Mouse (Mus musculus): ENCODE measurements around the gene Col24a1.

The Col24a1 gene

DNA sequence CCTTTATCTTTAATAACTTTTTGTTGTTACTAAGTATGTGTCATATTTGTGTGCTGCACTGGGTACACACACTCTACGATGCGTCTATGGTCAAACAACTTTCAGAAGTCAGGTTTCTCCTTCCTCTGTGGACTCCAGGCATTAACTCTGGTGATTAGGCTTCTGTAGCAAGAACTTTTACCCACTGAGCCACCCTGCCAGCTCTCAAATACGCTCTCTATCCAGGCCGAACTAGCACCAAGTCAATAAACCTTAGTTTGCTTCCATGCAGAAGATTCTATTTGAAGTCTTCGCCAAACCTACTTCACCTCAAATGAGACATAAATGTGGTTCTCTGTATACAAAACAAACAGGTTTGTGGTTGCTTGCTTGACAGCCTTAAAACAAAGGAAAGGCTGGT, 267.4 kb downstream of the Col24a1 start:
- in situ Hi-C loops (cut with MboI, MseI) = no loop called here

DNA sequence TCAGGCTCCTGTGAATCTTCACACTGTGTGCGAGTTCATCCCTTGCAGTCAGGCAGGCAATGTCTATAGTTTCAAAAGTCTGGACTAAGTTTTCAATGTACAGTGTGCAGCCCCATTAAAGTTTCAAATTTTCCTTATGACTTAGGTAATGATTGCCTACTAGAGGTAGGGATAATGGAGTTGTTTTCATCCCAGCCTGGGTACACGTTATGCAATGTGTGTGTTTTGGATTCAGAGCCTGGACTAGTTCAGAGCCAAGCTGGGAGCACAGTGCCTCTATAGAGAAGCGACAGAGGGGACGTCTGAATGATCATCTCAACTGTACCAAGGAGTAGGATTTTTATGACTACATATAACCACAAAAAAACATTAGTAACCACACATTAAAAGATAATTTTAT, 267.8 kb downstream of the Col24a1 start:
- in situ Hi-C loops (cut with MboI, MseI) = no loop called here

GRCm38 (mm10) chr3:145574468-145574867, 282.2 kb downstream of the Col24a1 start:
- in situ Hi-C loops (cut with MboI, MseI) = no loop called here

- in situ Hi-C loops (cut with MboI, MseI) = no loop called here
Observed at GRCm38 (mm10) chr3:145575340-145575739, 283.1 kb downstream of the Col24a1 start.

DNA sequence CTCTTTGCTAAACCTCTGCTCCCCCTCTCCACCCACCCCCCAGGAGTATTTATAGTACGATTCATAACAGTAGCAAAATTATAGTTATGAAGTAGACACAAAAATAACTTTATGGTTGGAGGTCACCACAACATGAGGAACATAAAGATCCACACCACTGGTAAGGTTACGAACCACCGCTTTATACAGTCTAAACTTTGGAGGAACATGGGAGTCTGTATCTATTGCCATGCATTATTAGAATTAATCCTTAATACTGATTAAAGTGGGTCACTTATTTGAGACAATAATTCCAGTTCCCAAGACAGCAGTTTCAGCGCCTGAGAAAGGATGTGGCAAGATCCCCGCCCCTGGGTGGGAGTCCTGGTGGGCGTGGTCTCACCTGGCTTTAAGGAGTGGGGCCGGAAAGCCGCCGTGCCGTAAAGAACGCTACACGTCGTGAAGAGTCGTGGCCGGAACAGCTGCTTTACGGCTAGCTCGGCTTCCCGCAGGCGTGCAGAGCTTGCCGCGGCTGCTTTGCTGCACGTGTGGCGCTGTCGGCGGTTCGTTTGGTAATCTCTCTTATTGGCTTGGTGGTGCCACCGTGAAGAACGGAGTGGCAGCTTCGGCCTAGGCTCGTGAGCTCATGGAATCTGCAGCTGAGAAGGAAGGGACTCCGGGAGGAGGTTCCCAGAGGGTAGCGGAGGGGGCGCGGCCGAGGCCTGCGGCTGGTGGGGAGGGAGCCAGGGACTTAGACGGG, 283.6 kb downstream of the Col24a1 start, which contains the start of gene Znhit6:
Znhit6 (plus strand) TSS at position 463 of the 739 bp plus-strand sequence.
- in situ Hi-C loops (cut with MboI, MseI) = no loop called here

DNA sequence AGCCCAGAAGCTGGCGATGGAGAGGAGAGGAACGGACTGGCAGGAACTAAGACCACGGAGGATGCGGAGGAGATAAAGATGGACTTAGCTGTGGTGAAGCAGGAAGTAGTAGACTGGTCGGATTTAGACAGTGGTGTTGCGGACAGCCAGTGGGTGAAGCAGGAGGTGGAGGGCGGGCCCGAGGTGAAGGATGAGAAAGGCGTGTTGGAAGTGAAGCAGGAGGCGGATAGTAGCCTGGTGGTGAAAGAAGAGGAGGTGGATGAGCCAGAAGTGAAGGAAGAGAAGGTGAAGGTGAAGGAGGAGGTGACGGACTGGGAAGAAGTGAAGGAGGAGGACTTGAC, 284.2 kb downstream of the Col24a1 start:
- in situ Hi-C loops (cut with MboI, MseI) = no loop called here

- in situ Hi-C loops (cut with MboI, MseI) = no loop called here
Observed at GRCm38 (mm10) chr3:145576876-145577275, 284.6 kb downstream of the Col24a1 start.

DNA sequence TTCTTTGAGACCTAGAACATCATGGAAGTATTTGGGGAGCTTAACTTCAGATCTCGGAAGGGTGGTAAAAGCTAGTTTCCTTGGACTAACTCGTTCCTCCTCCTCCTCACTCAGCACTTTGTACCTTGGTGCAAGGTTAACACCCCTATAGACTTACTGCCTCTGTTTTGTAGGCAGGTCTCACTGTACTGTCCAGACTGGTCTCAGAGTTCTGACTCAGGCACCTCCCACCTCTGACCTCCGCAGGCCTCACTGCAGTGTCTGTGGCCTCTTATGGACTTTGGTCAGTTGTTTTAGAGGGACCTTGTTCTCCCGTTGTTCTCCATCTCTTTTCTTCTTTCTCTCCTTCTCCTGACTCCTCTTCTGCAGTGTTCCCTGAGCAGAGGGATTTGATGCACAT, 290.8 kb downstream of the Col24a1 start:
- in situ Hi-C loops (cut with MboI, MseI) = loop anchor here (10.0 kb wide), 1 partner anchor 1142 kb away; no protein-coding TSS in a partner anchor

GRCm38 (mm10) chr3:145583522-145584200, 291.4 kb downstream of the Col24a1 start:
- in situ Hi-C loops (cut with MboI, MseI) = loop anchor here (10.0 kb wide), 1 partner anchor 1141 kb away; no protein-coding TSS in a partner anchor

GRCm38 (mm10) chr3:145590562-145590961, 298.3 kb downstream of the Col24a1 start:
- in situ Hi-C loops (cut with MboI, MseI) = no loop called here

GRCm38 (mm10) chr3:145591841-145592542, 299.7 kb downstream of the Col24a1 start:
- in situ Hi-C loops (cut with MboI, MseI) = no loop called here

DNA sequence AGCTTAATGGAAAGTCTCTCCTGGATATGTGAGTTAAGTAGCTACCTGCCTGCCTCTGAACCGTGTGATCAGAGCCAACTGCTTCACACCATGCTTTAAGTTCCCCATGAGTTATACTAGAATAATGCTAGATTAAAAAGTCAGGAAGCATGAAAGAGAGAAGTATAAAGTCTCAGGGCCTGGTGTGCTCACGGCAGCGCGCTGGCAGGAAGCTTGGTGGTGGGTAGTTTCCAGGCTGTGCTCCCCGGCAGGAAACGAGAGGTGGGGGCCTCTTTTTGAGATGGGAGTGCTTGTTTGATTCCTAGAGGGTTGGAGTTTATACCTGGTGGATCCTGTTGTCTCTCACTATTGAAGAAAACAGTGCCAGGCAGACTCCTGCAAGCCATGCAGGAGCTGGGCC, 303.1 kb downstream of the Col24a1 start:
- in situ Hi-C loops (cut with MboI, MseI) = no loop called here

GRCm38 (mm10) chr3:145599059-145599458, 306.8 kb downstream of the Col24a1 start:
- in situ Hi-C loops (cut with MboI, MseI) = no loop called here

DNA sequence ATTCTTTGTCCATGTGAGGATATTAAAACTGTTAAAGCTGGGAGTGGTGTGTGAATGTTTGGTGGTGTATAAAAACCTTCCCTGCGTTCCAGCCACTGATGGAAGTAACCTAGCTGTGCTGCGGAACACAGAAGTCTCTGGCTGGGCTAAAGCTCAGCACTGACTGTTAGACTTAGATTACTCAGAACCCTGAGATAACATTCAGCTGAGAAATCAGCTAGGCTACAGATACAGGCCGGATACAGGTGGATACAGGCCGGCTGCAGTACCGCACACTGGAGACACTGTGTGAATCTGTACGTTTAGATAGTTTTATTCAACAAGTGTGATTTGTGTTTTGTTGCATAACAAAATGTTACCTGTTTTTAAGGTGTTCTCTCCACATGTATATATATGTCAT, 308.5 kb downstream of the Col24a1 start:
- in situ Hi-C loops (cut with MboI, MseI) = no loop called here

DNA sequence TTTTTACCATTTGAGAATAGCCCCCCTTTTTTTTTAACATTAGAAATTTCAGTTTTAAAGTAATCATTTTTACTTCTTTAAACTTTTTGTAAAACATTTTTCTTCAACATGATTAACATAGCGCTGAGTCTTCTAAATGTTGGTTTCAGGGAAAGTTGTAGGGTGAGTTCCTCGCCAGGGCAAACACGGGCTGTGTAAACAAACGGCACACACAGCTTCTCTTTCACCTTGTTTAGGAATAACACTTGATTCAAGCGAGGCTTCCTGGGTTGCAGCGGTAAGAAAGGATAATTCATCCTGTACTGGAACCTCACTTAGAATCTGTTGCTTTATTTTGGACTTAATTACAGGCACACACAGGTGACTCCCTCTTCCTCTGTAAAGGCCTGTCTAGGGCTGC, 309.1 kb downstream of the Col24a1 start:
- in situ Hi-C loops (cut with MboI, MseI) = no loop called here
